Mouse (Mus musculus): Measurements from ENCODE around the gene Acot1. TPM values are rescaled to one million over a fixed set of nuclear protein-coding genes. Genes with fewer than 3 reads are reported as not detected.
"Not testable (repeated sequence)": the region's sequence is repeated elsewhere in the genome, so short reads cannot be mapped to it uniquely, and the experiment has no call there.

The Acot1 gene
- polyA plus RNA-seq, 1 experiment from 2014 or later, result 31.0 TPM

- Histone ChIP-seq H3K4me2 (ENCODE audit: low read depth, low read length) (peak overlapping the region; percentile 66), H3K9me3 (replicated peaks; ENCODE audit: control insufficient read depth, low read length) (no peaks in the 10 kb centered on the region), H3K36me3 (ENCODE audit: control insufficient read depth, insufficient read depth) (0 out of 2 replicates have a peak, but pooled peaks cover 3% of the 10 kb centered on the region), H3K4me3 (ENCODE audit: low read length) (peak overlapping the region; percentile 58), H3K9ac (ENCODE audit: low read length) (no peak overlapping the region; the same call in 1 of the 2 replicates), H3K4me1 (ENCODE audit: control insufficient read depth, insufficient read depth, low read length) (peaks cover 14% of the 10 kb centered on the region), H3K27me3 (ENCODE audit: control insufficient read depth, insufficient read depth, low read length) (no peaks in the 10 kb centered on the region), H3K27ac (ENCODE audit: low read length) (no peak overlapping the region)
- ATAC-seq (replicated peaks; ENCODE audit: extremely low read depth, insufficient read depth, low FRiP score), result no peak
- 87% methylated on average over 3 of the region's 3 CpGs for WGBS
Observed at GRCm38 (mm10) chr12:84010201-84010600, 911 bp downstream of the Acot1 start.

- Histone ChIP-seq H3K4me2 (ENCODE audit: low read depth, low read length) (peak overlapping the region; percentile 27; the same call in 1 of the 2 replicates), H3K9me3 (replicated peaks; ENCODE audit: control insufficient read depth, low read length) (no peaks in the 10 kb centered on the region), H3K27ac (ENCODE audit: low read length) (no peak overlapping the region), H3K27me3 (ENCODE audit: control insufficient read depth, insufficient read depth, low read length) (no peaks in the 10 kb centered on the region), H3K4me1 (ENCODE audit: control insufficient read depth, insufficient read depth, low read length) (peaks cover 14% of the 10 kb centered on the region), H3K36me3 (ENCODE audit: control insufficient read depth, insufficient read depth) (0 out of 2 replicates have a peak, but pooled peaks cover 3% of the 10 kb centered on the region), H3K4me3 (ENCODE audit: low read length) (0 out of 2 replicates have a peak overlapping the region, but pooled peaks have one; percentile 7), H3K9ac (ENCODE audit: low read length) (no peak overlapping the region)
- 54% methylated on average over 12 of the region's 12 CpGs for WGBS
- ATAC-seq (replicated peaks; ENCODE audit: extremely low read depth, insufficient read depth, low FRiP score), result peak; percentile 42; the same call in 1 of the 2 replicates
Observed at GRCm38 (mm10) chr12:84011251-84012040, 2.2 kb downstream of the Acot1 start.

GRCm38 (mm10) chr12:84013130-84013529, 3.8 kb downstream of the Acot1 start:
- peaks cover 6% of the 10 kb centered on the region; the same call in 1 of the 2 replicates for H3K36me3 ChIP-seq (ENCODE audit: control insufficient read depth, insufficient read depth)
- no peaks in the 10 kb centered on the region for H3K9me3 ChIP-seq (replicated peaks; ENCODE audit: control insufficient read depth, low read length)
- peaks cover 14% of the 10 kb centered on the region for H3K4me1 ChIP-seq (ENCODE audit: control insufficient read depth, insufficient read depth, low read length)
- no peak overlapping the region; the same call in 1 of the 2 replicates for H3K9ac ChIP-seq (ENCODE audit: low read length)
- H3K4me3 ChIP-seq (ENCODE audit: low read length), result no peak overlapping the region
- ATAC-seq (replicated peaks; ENCODE audit: extremely low read depth, insufficient read depth, low FRiP score), result no peak
- H3K27ac ChIP-seq (ENCODE audit: low read length), result no peak overlapping the region
- H3K4me2 ChIP-seq (ENCODE audit: low read depth, low read length), result no peak overlapping the region
- WGBS, result 67% methylated on average over 6 of the region's 6 CpGs
- no peaks in the 10 kb centered on the region for H3K27me3 ChIP-seq (ENCODE audit: control insufficient read depth, insufficient read depth, low read length)

DNA sequence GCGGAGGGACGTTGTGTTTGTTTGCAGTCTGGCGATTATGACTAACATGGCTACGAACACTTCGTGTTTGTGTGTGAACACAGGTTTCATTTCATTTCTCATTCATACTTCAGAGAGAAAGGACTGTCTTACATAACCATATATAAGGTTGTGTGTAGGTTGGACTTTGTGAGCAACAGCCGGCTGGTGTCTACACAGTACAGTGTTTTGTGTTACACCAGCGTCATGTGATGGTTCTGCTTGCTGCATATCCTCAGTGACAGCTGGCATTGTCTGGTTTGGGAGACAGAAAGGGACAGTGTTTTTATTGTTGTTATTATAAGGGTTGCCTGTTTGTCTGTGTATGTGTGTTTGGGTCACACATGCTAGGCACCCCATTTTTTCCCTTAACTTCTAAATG, 4.4 kb downstream of the Acot1 start:
- H3K36me3 ChIP-seq (ENCODE audit: control insufficient read depth, insufficient read depth), result peaks cover 6% of the 10 kb centered on the region; the same call in 1 of the 2 replicates
- H3K4me1 ChIP-seq (ENCODE audit: control insufficient read depth, insufficient read depth, low read length), result peaks cover 10% of the 10 kb centered on the region
- no peaks in the 10 kb centered on the region for H3K9me3 ChIP-seq (replicated peaks; ENCODE audit: control insufficient read depth, low read length)
- H3K9ac ChIP-seq (ENCODE audit: low read length), result no peak overlapping the region
- 93% methylated on average over 7 of the region's 7 CpGs for WGBS
- H3K4me2 ChIP-seq (ENCODE audit: low read depth, low read length), result no peak overlapping the region
- no peak for ATAC-seq (replicated peaks; ENCODE audit: extremely low read depth, insufficient read depth, low FRiP score)
- H3K4me3 ChIP-seq (ENCODE audit: low read length), result no peak overlapping the region
- no peaks in the 10 kb centered on the region for H3K27me3 ChIP-seq (ENCODE audit: control insufficient read depth, insufficient read depth, low read length)
- no peak overlapping the region for H3K27ac ChIP-seq (ENCODE audit: low read length)

DNA sequence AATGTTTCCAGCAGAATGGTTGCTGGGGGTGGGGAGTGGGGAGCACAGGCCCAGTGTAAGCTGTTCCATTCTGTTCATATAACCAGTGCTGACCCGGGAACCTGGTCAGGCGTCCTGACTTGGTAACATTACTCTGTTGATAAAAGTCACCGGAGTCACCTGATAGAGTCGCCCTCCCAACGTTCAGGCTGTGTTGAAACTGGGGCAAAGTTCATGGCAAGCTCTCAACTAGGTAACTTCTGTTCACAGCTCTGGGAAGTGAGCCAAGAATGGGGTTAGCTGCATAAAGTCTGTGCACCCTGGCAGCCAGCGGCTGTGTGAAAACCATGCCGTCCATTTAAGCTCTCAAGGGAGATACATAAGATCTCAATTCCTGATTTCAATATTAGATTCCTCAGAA, 11.2 kb downstream of the Acot1 start:
- not testable (repeated sequence) for H3K27me3 ChIP-seq (ENCODE audit: control insufficient read depth, insufficient read depth, low read length); H3K4me3 ChIP-seq (ENCODE audit: low read length); H3K4me2 ChIP-seq (ENCODE audit: low read depth, low read length); H3K9me3 ChIP-seq (replicated peaks; ENCODE audit: control insufficient read depth, low read length); H3K36me3 ChIP-seq (ENCODE audit: control insufficient read depth, insufficient read depth); H3K9ac ChIP-seq (ENCODE audit: low read length); H3K4me1 ChIP-seq (ENCODE audit: control insufficient read depth, insufficient read depth, low read length)
- ATAC-seq (replicated peaks; ENCODE audit: extremely low read depth, insufficient read depth, low FRiP score), result peak; percentile 93
- peak overlapping the region; percentile 62; the same call in 1 of the 2 replicates for H3K27ac ChIP-seq (ENCODE audit: low read length)
- 16% methylated on average over 7 of the region's 7 CpGs for WGBS

DNA sequence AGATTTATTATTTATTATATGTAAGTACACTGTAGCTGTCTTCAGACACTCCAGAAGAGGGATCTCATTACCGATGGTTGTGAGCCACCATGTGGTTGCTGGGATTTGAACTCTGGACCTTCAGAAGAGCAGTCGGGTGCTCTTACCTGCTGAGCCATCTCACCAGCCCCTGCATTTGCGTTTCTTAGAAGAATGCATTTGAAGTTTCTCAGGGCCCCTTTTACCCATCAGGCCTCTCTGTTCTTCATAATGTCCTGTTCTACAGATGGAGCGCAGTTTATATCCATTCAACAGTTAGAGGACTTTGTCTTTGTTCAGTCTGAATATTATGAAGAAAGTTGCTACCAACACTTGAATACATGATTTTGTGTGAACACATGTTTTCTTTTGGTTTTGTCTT, 13.0 kb downstream of the Acot1 start:
- H3K9ac ChIP-seq (ENCODE audit: low read length); H3K4me2 ChIP-seq (ENCODE audit: low read depth, low read length); H3K27ac ChIP-seq (ENCODE audit: low read length); H3K36me3 ChIP-seq (ENCODE audit: control insufficient read depth, insufficient read depth); H3K4me1 ChIP-seq (ENCODE audit: control insufficient read depth, insufficient read depth, low read length); H3K4me3 ChIP-seq (ENCODE audit: low read length); H3K27me3 ChIP-seq (ENCODE audit: control insufficient read depth, insufficient read depth, low read length); ATAC-seq (replicated peaks; ENCODE audit: extremely low read depth, insufficient read depth, low FRiP score); H3K9me3 ChIP-seq (replicated peaks; ENCODE audit: control insufficient read depth, low read length): not testable (repeated sequence)
- 90% methylated on average over 4 of the region's 4 CpGs for WGBS

- Histone ChIP-seq H3K9ac (ENCODE audit: low read length) (no peak overlapping the region), H3K27me3 (ENCODE audit: control insufficient read depth, insufficient read depth, low read length) (no peaks in the 10 kb centered on the region), H3K27ac (ENCODE audit: low read length) (no peak overlapping the region), H3K9me3 (replicated peaks; ENCODE audit: control insufficient read depth, low read length) (no peaks in the 10 kb centered on the region), H3K4me3 (ENCODE audit: low read length) (no peak overlapping the region), H3K4me2 (ENCODE audit: low read depth, low read length) (no peak overlapping the region), H3K36me3 (ENCODE audit: control insufficient read depth, insufficient read depth) (no peaks in the 10 kb centered on the region), H3K4me1 (ENCODE audit: control insufficient read depth, insufficient read depth, low read length) (peaks cover 9% of the 10 kb centered on the region)
- 81% methylated on average over 9 of the region's 9 CpGs for WGBS
- ATAC-seq (replicated peaks; ENCODE audit: extremely low read depth, insufficient read depth, low FRiP score), result no peak
Observed at GRCm38 (mm10) chr12:84023052-84023745, 13.9 kb downstream of the Acot1 start.

DNA sequence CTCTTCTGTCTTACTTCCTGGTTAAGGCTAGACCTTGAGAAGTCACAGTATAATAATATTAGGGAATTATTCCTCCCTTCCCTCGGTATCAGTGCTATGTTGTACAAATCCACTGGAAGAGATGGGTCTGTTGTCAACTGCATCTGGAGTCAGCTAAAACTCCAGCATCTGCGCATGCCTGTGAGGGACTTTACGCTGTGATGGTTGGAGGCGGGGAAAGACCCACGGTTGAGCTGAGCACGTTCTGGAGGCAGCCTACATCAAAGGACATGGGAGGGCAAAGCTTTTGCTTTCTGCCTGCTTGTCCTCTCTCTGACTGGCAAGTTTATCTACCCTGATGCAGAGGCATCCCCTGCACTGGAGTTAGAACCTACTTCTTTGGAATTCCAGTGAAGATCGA, 16.6 kb downstream of the Acot1 start:
- H3K36me3 ChIP-seq (ENCODE audit: control insufficient read depth, insufficient read depth), result no peaks in the 10 kb centered on the region
- no peak for ATAC-seq (replicated peaks; ENCODE audit: extremely low read depth, insufficient read depth, low FRiP score)
- H3K27me3 ChIP-seq (ENCODE audit: control insufficient read depth, insufficient read depth, low read length), result no peaks in the 10 kb centered on the region
- H3K4me3 ChIP-seq (ENCODE audit: low read length), result no peak overlapping the region
- peaks cover 5% of the 10 kb centered on the region; the same call in 1 of the 2 replicates for H3K4me1 ChIP-seq (ENCODE audit: control insufficient read depth, insufficient read depth, low read length)
- H3K9me3 ChIP-seq (replicated peaks; ENCODE audit: control insufficient read depth, low read length), result no peaks in the 10 kb centered on the region
- WGBS, result 79% methylated on average over 7 of the region's 7 CpGs
- no peak overlapping the region for H3K9ac ChIP-seq (ENCODE audit: low read length)
- H3K27ac ChIP-seq (ENCODE audit: low read length), result no peak overlapping the region
- H3K4me2 ChIP-seq (ENCODE audit: low read depth, low read length), result no peak overlapping the region

- H3K4me1 ChIP-seq (ENCODE audit: control insufficient read depth, insufficient read depth, low read length); ATAC-seq (replicated peaks; ENCODE audit: extremely low read depth, insufficient read depth, low FRiP score); H3K9ac ChIP-seq (ENCODE audit: low read length); H3K4me3 ChIP-seq (ENCODE audit: low read length); H3K27ac ChIP-seq (ENCODE audit: low read length); H3K4me2 ChIP-seq (ENCODE audit: low read depth, low read length); H3K36me3 ChIP-seq (ENCODE audit: control insufficient read depth, insufficient read depth); H3K9me3 ChIP-seq (replicated peaks; ENCODE audit: control insufficient read depth, low read length); H3K27me3 ChIP-seq (ENCODE audit: control insufficient read depth, insufficient read depth, low read length): not testable (repeated sequence)
- 64% methylated on average over 3 of the region's 3 CpGs for WGBS
Observed at GRCm38 (mm10) chr12:84028328-84028727, 19.0 kb downstream of the Acot1 start.

Measured in heart, embryonic 16.5 days (tissue).